Mouse (Mus musculus): Measurements from ENCODE around the gene Colgalt2. TPM values are rescaled to one million over a fixed set of nuclear protein-coding genes. Genes with fewer than 3 reads are reported as not detected.
"Not testable (repeated sequence)": the region's sequence is repeated elsewhere in the genome, so short reads cannot be mapped to it uniquely, and the experiment has no call there.

Gene Colgalt2
- polyA plus RNA-seq (2015; fragmentation: Nextera tagmentation; extraction: Ambion mirVana), result 3.0 and 3.2 TPM in 2 replicates

- H3K4me2 ChIP-seq, result peak within 1 kb of the TSS; percentile 76
- peaks cover 12% of the 10 kb centered on the region; the same call in 1 of the 2 replicates for H3K27me3 ChIP-seq (replicated peaks)
- ATAC-seq (ENCODE audit: extremely low read depth, insufficient number of reproducible peaks, low FRiP score, low TSS enrichment), result peak; percentile 58; the same call in 1 of the 2 replicates
- peak within 1 kb of the TSS; percentile 80 for H3K9ac ChIP-seq
- peak within 1 kb of the TSS; percentile 51; the same call in 1 of the 2 replicates for H3K27ac ChIP-seq (replicated peaks)
- 0% methylated on average over 64 of the region's 70 CpGs for WGBS
- peaks cover 13% of the 10 kb centered on the region for H3K4me1 ChIP-seq
- H3K9me3 ChIP-seq, result peaks cover 12% of the 10 kb centered on the region; the same call in 1 of the 2 replicates
- H3K36me3 ChIP-seq, result no peaks in the 10 kb centered on the region
- peak within 1 kb of the TSS; percentile 69 for H3K4me3 ChIP-seq
Measured at GRCm38 (mm10) chr1:152399790-152400555, at the start of gene Colgalt2. Gene Colgalt2, plus strand, starts transcription at chr1:152399830.

DNA sequence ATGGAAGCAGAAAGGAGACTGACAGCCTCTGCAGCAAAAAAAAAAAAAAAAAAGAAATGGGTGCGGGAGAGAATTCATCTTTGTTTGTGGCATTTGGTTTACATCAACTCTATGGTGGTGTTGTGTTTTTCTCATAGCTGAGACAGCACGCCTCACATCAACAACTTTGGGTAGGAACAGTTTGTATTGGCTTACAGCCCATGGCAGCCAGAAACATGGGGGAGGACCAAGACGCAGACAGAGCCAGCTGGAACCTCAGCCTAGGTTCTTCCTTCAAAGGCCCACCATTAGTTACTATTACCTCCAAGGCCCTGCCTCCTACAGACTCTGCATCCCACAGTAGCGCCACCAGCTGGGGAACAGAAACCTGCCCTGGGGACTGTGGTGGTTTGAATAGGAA is 42.9 kb upstream of the Colgalt2 start:
- peaks cover 5% of the 10 kb centered on the region for H3K4me1 ChIP-seq
- H3K36me3 ChIP-seq, result no peaks in the 10 kb centered on the region
- H3K4me3 ChIP-seq, result no peak overlapping the region
- H3K9ac ChIP-seq, result no peak overlapping the region
- no peaks in the 10 kb centered on the region for H3K27me3 ChIP-seq (replicated peaks)
- no peaks in the 10 kb centered on the region for H3K9me3 ChIP-seq
- ATAC-seq (ENCODE audit: extremely low read depth, insufficient number of reproducible peaks, low FRiP score, low TSS enrichment), result no peak
- H3K4me2 ChIP-seq, result no peak overlapping the region
- no peak overlapping the region for H3K27ac ChIP-seq (replicated peaks)
- 62% methylated on average over 4 of the region's 4 CpGs for WGBS

GRCm38 (mm10) chr1:152368311-152369088 is 31.1 kb upstream of the Colgalt2 start:
- peaks cover 28% of the 10 kb centered on the region for H3K36me3 ChIP-seq
- peak overlapping the region; percentile 69 for H3K9ac ChIP-seq
- H3K9me3 ChIP-seq, result no peaks in the 10 kb centered on the region
- H3K4me3 ChIP-seq, result no peak overlapping the region
- peak overlapping the region; percentile 89 for H3K27ac ChIP-seq (replicated peaks)
- H3K4me2 ChIP-seq, result peak overlapping the region; percentile 46
- ATAC-seq (ENCODE audit: extremely low read depth, insufficient number of reproducible peaks, low FRiP score, low TSS enrichment), result no peak
- 36% methylated on average over 13 of the region's 13 CpGs for WGBS
- H3K27me3 ChIP-seq (replicated peaks), result no peaks in the 10 kb centered on the region
- H3K4me1 ChIP-seq, result peaks cover 20% of the 10 kb centered on the region

- peaks cover 33% of the 10 kb centered on the region for H3K36me3 ChIP-seq
- H3K27ac ChIP-seq (replicated peaks), result peak overlapping the region; percentile 89
- H3K9me3 ChIP-seq, result no peaks in the 10 kb centered on the region
- H3K4me2 ChIP-seq, result peak overlapping the region; percentile 46
- no peak overlapping the region for H3K4me3 ChIP-seq
- ATAC-seq (ENCODE audit: extremely low read depth, insufficient number of reproducible peaks, low FRiP score, low TSS enrichment), result no peak
- peaks cover 20% of the 10 kb centered on the region for H3K4me1 ChIP-seq
- H3K27me3 ChIP-seq (replicated peaks), result no peaks in the 10 kb centered on the region
- 18% methylated on average over 4 of the region's 4 CpGs for WGBS
- peak overlapping the region; percentile 69; the same call in 1 of the 2 replicates for H3K9ac ChIP-seq
Measured at GRCm38 (mm10) chr1:152369139-152369538, 30.5 kb upstream of the Colgalt2 start.

DNA sequence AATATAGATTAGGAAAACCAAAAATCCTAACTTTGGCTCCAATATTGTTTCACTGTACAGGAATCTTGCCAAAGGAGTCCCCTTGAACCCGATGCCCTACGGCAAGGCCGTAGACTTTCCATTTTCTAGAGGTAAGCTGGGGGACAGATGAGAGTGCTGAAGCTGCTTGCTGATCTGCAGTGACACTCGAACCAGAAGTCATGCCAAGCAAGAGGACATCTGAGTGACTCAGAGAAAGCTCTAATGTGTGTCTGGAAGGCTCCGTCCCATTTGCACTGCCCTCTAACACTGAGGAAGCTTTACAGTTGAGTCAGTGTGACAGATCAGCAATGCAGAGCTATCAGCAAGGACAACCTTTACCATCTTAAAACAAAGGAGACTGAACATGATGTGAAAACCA is 21.3 kb upstream of the Colgalt2 start:
- peaks cover 70% of the 10 kb centered on the region for H3K36me3 ChIP-seq
- no peak overlapping the region for H3K4me2 ChIP-seq
- no peaks in the 10 kb centered on the region for H3K27me3 ChIP-seq (replicated peaks)
- no peak overlapping the region for H3K4me3 ChIP-seq
- WGBS, result 82% methylated on average over 5 of the region's 5 CpGs
- no peak overlapping the region for H3K27ac ChIP-seq (replicated peaks)
- ATAC-seq (ENCODE audit: extremely low read depth, insufficient number of reproducible peaks, low FRiP score, low TSS enrichment), result no peak
- no peak overlapping the region for H3K9ac ChIP-seq
- H3K4me1 ChIP-seq, result no peaks in the 10 kb centered on the region
- no peaks in the 10 kb centered on the region for H3K9me3 ChIP-seq

DNA sequence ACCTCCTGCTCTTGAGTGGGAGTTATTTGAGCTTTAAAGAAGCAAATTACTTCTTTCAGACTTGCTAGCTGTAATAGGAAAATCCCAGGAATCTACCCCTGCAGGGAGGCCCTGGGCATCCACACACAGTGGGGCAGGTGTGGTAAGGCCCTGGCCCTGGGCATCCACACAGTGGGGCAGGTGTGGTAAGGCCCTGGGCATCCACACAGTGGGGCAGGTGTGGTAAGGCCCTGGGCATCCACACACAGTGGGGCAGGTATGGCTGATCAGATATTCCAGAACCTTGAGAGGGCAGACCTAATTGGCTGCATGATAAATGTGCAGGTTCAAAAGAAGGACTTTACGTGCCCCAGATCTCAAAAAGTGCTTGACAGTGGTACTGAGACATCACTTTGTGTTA is 15.0 kb upstream of the Colgalt2 start:
- H3K27ac ChIP-seq (replicated peaks), result no peak overlapping the region
- no peaks in the 10 kb centered on the region for H3K27me3 ChIP-seq (replicated peaks)
- no peaks in the 10 kb centered on the region for H3K9me3 ChIP-seq
- WGBS, result 92% methylated on average over 1 of the region's 1 CpGs
- no peak overlapping the region for H3K4me3 ChIP-seq
- peaks cover 6% of the 10 kb centered on the region; the same call in 1 of the 2 replicates for H3K4me1 ChIP-seq
- no peak overlapping the region for H3K4me2 ChIP-seq
- no peak overlapping the region for H3K9ac ChIP-seq
- peaks cover 30% of the 10 kb centered on the region for H3K36me3 ChIP-seq
- no peak for ATAC-seq (ENCODE audit: extremely low read depth, insufficient number of reproducible peaks, low FRiP score, low TSS enrichment)

DNA sequence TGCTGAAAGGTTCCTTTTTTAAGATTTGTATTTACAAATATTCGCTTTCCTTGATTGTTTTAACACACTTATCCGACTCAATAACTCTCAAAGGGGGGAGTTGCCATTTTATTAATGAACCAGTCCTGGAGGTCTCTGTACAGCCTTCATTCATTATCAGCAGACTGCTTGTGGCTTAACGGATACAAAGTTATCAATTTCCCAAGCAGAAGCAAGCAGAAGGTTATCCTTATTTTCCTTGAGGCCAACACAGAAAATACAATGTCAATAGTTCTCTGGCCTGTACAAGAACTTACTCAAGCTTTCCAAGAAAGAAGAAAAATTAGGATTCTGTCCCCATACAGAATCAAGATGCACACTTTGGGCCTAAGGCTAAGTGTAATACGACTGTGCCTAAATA is 13.9 kb upstream of the Colgalt2 start:
- H3K4me1 ChIP-seq; H3K27me3 ChIP-seq (replicated peaks); ATAC-seq (ENCODE audit: extremely low read depth, insufficient number of reproducible peaks, low FRiP score, low TSS enrichment); H3K9me3 ChIP-seq: not testable (repeated sequence)
- peaks cover 20% of the 10 kb centered on the region for H3K36me3 ChIP-seq
- H3K27ac ChIP-seq (replicated peaks), result 0 out of 2 replicates have a peak overlapping the region, but pooled peaks have one; percentile 40
- H3K4me2 ChIP-seq, result peak overlapping the region; percentile 83
- H3K9ac ChIP-seq, result peak overlapping the region; percentile 90
- 10% methylated on average over 2 of the region's 4 CpGs for WGBS
- H3K4me3 ChIP-seq, result peak overlapping the region; percentile 86

- H3K9me3 ChIP-seq, result no peaks in the 10 kb centered on the region
- peak within 1 kb of the TSS; percentile 40; the same call in 1 of the 2 replicates for H3K27ac ChIP-seq (replicated peaks)
- peaks cover 6% of the 10 kb centered on the region; the same call in 1 of the 2 replicates for H3K4me1 ChIP-seq
- 0% methylated on average over 57 of the region's 57 CpGs for WGBS
- peak; percentile 88 for ATAC-seq (ENCODE audit: extremely low read depth, insufficient number of reproducible peaks, low FRiP score, low TSS enrichment)
- H3K4me3 ChIP-seq, result peak within 1 kb of the TSS; percentile 86
- H3K27me3 ChIP-seq (replicated peaks), result no peaks in the 10 kb centered on the region
- peak within 1 kb of the TSS; percentile 83 for H3K4me2 ChIP-seq
- peak within 1 kb of the TSS; percentile 90 for H3K9ac ChIP-seq
- peaks cover 14% of the 10 kb centered on the region for H3K36me3 ChIP-seq
Measured at GRCm38 (mm10) chr1:152386188-152386835, 13.3 kb upstream of the Colgalt2 start, which contains the start of gene Tsen15. Gene Tsen15, minus strand, starts transcription at chr1:152386688.

DNA sequence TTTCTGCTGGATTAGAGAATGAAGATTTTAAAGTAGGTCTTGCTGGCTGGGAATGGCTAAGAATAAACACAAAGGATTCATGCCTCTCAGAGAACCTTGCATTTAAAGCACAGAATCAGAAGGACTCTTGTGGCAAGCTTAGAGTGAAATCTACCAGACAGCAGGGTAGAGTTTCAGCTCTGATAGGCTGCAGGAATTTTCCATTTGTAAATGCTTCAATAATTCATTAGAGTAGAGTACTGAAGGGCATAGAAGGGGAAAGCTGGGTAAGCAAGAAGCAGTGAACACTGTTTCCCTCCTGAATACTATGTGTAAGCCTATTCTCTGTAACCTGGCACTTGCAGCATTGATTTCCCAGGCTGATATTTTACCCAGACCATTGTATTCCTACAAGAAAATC is 10.4 kb upstream of the Colgalt2 start:
- no peak overlapping the region for H3K4me3 ChIP-seq
- H3K27me3 ChIP-seq (replicated peaks), result no peaks in the 10 kb centered on the region
- H3K9me3 ChIP-seq, result no peaks in the 10 kb centered on the region
- peaks cover 6% of the 10 kb centered on the region; the same call in 1 of the 2 replicates for H3K4me1 ChIP-seq
- 0 out of 2 replicates have a peak overlapping the region, but pooled peaks have one; percentile 32 for H3K27ac ChIP-seq (replicated peaks)
- no peak for ATAC-seq (ENCODE audit: extremely low read depth, insufficient number of reproducible peaks, low FRiP score, low TSS enrichment)
- H3K36me3 ChIP-seq, result no peaks in the 10 kb centered on the region
- no peak overlapping the region for H3K9ac ChIP-seq
- H3K4me2 ChIP-seq, result no peak overlapping the region

- Histone ChIP-seq H3K27ac (replicated peaks) (no peak overlapping the region), H3K9me3 (peaks cover 12% of the 10 kb centered on the region; the same call in 1 of the 2 replicates), H3K4me3 (no peak overlapping the region), H3K9ac (no peak overlapping the region), H3K27me3 (replicated peaks) (no peaks in the 10 kb centered on the region), H3K4me1 (no peaks in the 10 kb centered on the region), H3K36me3 (no peaks in the 10 kb centered on the region), H3K4me2 (no peak overlapping the region)
- ATAC-seq (ENCODE audit: extremely low read depth, insufficient number of reproducible peaks, low FRiP score, low TSS enrichment), result no peak
- WGBS, result 83% methylated on average over 3 of the region's 3 CpGs
Measured at GRCm38 (mm10) chr1:152394137-152394536, 5.5 kb upstream of the Colgalt2 start.
